Mouse (Mus musculus): ENCODE measurements at regions not wholly inside any gene's neighbourhood (a gene's known extent, or its start where the extent isn't known, plus 50 kb on each side); places are given as distances from the start of the nearest gene placed in this dataset.

DNA sequence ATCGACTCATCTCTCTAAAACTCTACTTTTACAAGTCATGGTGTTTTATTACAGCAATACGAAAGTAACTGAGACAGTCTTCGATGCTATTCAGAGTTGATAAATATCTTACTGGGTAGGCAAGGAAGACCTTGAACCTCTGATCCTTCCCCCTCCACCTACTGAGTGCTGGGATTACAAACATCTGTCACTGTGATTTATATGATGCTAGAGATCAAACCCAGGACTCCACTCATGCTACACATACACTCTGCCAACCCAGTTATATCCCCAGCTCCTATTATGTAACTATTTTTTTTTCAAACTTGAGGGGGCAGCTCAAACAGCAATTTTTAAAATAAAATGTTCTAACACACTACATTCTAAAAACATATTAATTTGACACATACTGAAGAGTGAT, 62.6 kb upstream of the Akap13 start:
- no peak for TF ChIP-seq POLR2A (IDR thresholded peaks at IDR 0.05; ENCODE audit: borderline replicate concordance, low read depth, low read length)
- no peak for TF ChIP-seq CTCF (IDR thresholded peaks at IDR 0.05; ENCODE audit: low read depth, low read length)

All from bone marrow macrophage, adult 2 months (primary cell).